Mouse (Mus musculus): ENCODE measurements around the gene Hexa.

- TF ChIP-seq CTCF (IDR thresholded peaks at IDR 0.05; ENCODE audit: extremely low read depth, insufficient read length, insufficient replicate concordance, low read depth, low read length) (no peak), POLR2A (IDR thresholded peaks at IDR 0.05; ENCODE audit: low read depth, low read length) (no peak)
Measured at GRCm38 (mm10) chr9:59519396-59519795, 19.9 kb upstream of the Hexa start.
